Mouse (Mus musculus) embryonic facial prominence, embryonic 12.5 days (tissue): ENCODE measurements around the gene Snx11. TPM values are rescaled to one million over a fixed set of nuclear protein-coding genes. Genes with fewer than 3 reads are reported as not detected.

Experiments
- ATAC-seq: fragments of 200-750 bp; cut with Nextera tagmentation; 2 replicates; pipeline ENCODE4 v1.8.0; 2017; ENCODE audit not compliant: insufficient number of reproducible peaks, insufficient read depth, low FRiP score, low TSS enrichment
- H3K27ac ChIP-seq: fragments of 300-500 bp; sonication (generic); 2 replicates; pipeline ENCODE4 v1.5.1; 2016; ENCODE audit warnings: mild to moderate bottlenecking
- H3K27me3 ChIP-seq: fragments of 300-500 bp; sonication (generic); 2 replicates; pipeline ENCODE4 v1.6.1; 2016; ENCODE audit warnings: mild to moderate bottlenecking, moderate library complexity
- H3K36me3 ChIP-seq: fragments of 300-500 bp; sonication (generic); 2 replicates; pipeline ENCODE4 v1.6.1; 2016; ENCODE audit warnings: mild to moderate bottlenecking
- H3K4me1 ChIP-seq: fragments of 300-500 bp; sonication (generic); 2 replicates; pipeline ENCODE4 v1.6.1; 2016
- H3K4me2 ChIP-seq: fragments of 300-500 bp; sonication (generic); replicated peaks from 2 replicates; pipeline ENCODE4 v1.6.1; 2016; ENCODE audit warnings: mild to moderate bottlenecking, moderate library complexity
- H3K4me3 ChIP-seq: fragments of 300-500 bp; sonication (generic); 2 replicates; pipeline ENCODE4 v1.5.1; 2016; ENCODE audit warnings: mild to moderate bottlenecking
- H3K9ac ChIP-seq: fragments of 300-500 bp; sonication (generic); 2 replicates; pipeline ENCODE4 v1.6.1; 2016; ENCODE audit warnings: mild to moderate bottlenecking, moderate library complexity
- H3K9me3 ChIP-seq: fragments of 300-500 bp; sonication (generic); 2 replicates; pipeline ENCODE4 v1.6.1; 2016; ENCODE audit warnings: mild to moderate bottlenecking, moderate library complexity
- WGBS: fragments of 180-500 bp; shearing (Covaris S2); methylation state at CpG from one replicate; pipeline ENCODE4 v1.1.7; 2016; 5-methylcytosine and 5-hydroxymethylcytosine counted together
- polyA plus RNA-seq: library from polyadenylated mRNA; unstranded; fragments of >200 nt; fragmentation: Nextera tagmentation; extraction: Ambion mirVana; gene quantifications from 2 replicates; pipeline ENCODE4 v1.2.1, GENCODE M21; 2016

Gene Snx11
- polyA plus RNA-seq, 1 experiment from 2014 or later = 28.5 TPM

DNA sequence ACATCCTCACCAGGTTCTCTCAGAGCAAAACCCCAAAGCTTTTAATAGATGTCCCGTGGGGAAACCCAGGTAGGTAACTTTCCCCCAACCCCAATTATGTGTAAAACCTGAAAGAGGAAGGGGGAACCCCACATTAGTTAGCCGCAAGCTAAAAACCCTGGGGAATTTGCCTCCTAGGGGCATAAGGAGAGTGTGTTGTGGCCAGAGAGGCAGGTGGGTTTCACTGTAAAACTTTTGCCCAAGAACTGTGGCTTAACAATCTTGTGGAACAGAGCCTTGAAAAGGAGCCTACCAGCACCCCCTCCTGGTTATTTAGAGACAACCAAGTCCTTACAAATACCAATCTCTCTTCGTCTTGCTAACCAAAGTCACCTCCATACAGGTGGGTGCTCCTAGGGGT, 2.8 kb downstream of the Snx11 start:
- ATAC-seq = no peak
- no peak overlapping the region for H3K27ac ChIP-seq
- H3K9me3 ChIP-seq = no peaks in the 10 kb centered on the region
- 76% methylated on average over 3 of the region's 3 CpGs for WGBS
- H3K27me3 ChIP-seq = no peaks in the 10 kb centered on the region
- no peak overlapping the region for H3K4me2 ChIP-seq
- peaks cover 38% of the 10 kb centered on the region for H3K36me3 ChIP-seq
- no peak overlapping the region for H3K9ac ChIP-seq
- H3K4me1 ChIP-seq = peaks cover 8% of the 10 kb centered on the region
- no peak overlapping the region for H3K4me3 ChIP-seq

GRCm38 (mm10) chr11:96772413-96772812, 4.9 kb downstream of the Snx11 start:
- no peak overlapping the region for H3K27ac ChIP-seq
- peaks cover 8% of the 10 kb centered on the region for H3K4me1 ChIP-seq
- no peak overlapping the region for H3K9ac ChIP-seq
- H3K4me3 ChIP-seq = no peak overlapping the region
- H3K36me3 ChIP-seq = peaks cover 55% of the 10 kb centered on the region
- no peaks in the 10 kb centered on the region for H3K9me3 ChIP-seq
- no peaks in the 10 kb centered on the region for H3K27me3 ChIP-seq
- 89% methylated on average over 9 of the region's 9 CpGs for WGBS
- no peak for ATAC-seq
- no peak overlapping the region for H3K4me2 ChIP-seq

DNA sequence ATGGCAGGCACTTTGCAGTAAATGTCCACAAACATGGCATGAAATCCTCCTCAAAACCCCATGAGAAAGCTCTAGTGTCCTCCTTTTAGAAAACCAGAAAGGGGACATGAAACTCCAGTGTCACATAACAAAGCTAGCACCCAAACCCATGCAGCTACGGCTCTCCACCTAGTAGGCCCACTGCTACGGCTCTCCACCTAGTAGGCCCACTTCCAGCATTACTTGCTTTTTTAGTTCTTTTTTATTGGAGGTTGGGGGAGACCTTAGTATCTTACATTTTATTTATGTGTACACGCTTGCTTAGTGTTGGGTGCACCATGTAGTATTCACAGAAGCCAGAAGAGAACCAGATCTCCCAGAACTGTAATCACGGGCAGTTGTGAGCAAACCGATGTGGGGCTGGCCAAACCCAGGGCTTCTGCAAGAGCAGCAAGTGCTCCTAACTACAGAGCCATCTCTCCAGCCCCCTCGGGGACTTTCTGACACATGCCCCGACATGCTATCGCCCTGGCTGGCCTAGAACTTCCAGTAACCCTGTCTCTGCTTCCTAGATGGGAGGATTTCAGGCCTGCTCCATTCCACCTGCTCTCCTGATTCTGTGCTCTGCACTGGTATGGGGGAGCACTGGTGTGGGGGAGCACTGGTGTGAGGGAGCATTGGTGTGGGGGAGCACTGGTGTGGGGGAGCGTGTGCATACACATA, 5.9 kb downstream of the Snx11 start:
- no peaks in the 10 kb centered on the region for H3K9me3 ChIP-seq
- no peak overlapping the region for H3K4me3 ChIP-seq
- H3K4me2 ChIP-seq = no peak overlapping the region
- ATAC-seq = no peak
- no peak overlapping the region for H3K9ac ChIP-seq
- WGBS = 91% methylated on average over 9 of the region's 9 CpGs
- no peaks in the 10 kb centered on the region for H3K27me3 ChIP-seq
- H3K4me1 ChIP-seq = peaks cover 2% of the 10 kb centered on the region
- no peak overlapping the region for H3K27ac ChIP-seq
- H3K36me3 ChIP-seq = peaks cover 55% of the 10 kb centered on the region

- no peak overlapping the region for H3K4me3 ChIP-seq
- H3K4me2 ChIP-seq = no peak overlapping the region
- peak overlapping the region; percentile 19; the same call in 1 of the 2 replicates for H3K27ac ChIP-seq
- H3K27me3 ChIP-seq = no peaks in the 10 kb centered on the region
- H3K9me3 ChIP-seq = no peaks in the 10 kb centered on the region
- H3K4me1 ChIP-seq = peaks cover 6% of the 10 kb centered on the region
- H3K36me3 ChIP-seq = peaks cover 54% of the 10 kb centered on the region
- no peak for ATAC-seq
- H3K9ac ChIP-seq = no peak overlapping the region
- 58% methylated on average over 9 of the region's 9 CpGs for WGBS
Measured at GRCm38 (mm10) chr11:96768240-96768639, 9.1 kb downstream of the Snx11 start.

DNA sequence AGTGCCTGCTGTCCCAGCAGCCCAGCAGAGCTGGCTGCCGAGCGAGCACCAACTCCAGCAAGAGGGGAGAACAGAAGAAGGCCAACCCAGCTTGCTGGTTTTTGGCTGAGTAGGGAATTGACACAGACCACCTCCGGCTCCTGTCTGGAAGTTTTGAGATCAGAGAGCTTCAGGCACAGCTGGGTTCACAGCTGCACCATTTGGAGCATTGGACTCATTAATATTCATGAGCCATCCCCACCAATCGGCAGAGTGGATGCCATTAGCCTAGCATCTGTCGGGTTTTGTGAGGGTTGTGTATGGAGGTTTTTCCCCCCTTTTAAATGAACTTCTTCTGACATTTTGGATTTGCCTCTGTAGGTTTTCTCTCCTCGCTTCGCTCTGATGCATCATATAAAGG, 10.3 kb downstream of the Snx11 start:
- H3K4me3 ChIP-seq = no peak overlapping the region
- H3K27ac ChIP-seq = peak overlapping the region; percentile 50; the same call in 1 of the 2 replicates
- H3K9ac ChIP-seq = no peak overlapping the region
- no peak overlapping the region for H3K4me2 ChIP-seq
- H3K4me1 ChIP-seq = peaks cover 6% of the 10 kb centered on the region
- 52% methylated on average over 7 of the region's 7 CpGs for WGBS
- ATAC-seq = no peak
- H3K36me3 ChIP-seq = peaks cover 42% of the 10 kb centered on the region
- no peaks in the 10 kb centered on the region for H3K9me3 ChIP-seq
- H3K27me3 ChIP-seq = no peaks in the 10 kb centered on the region

DNA sequence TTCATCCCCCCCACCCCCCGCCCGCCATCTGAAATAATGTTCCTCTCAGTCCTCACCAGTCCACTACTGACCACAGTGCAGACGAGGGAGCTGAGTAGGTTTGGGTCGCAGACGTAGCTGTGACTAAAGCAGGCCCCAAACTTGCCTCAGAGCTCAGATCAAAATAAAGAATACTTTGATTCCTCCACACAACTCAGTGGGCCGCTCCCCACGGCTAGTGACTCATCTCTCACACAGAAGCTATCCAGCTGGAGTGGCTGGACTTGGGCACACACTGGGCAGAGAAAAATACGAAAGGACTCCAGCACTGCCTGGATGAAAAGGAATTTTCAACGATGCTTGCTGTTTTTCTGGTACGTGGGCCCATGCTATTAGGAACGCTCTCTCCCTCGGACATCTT, 10.8 kb downstream of the Snx11 start:
- Histone ChIP-seq H3K4me1 (peaks cover 6% of the 10 kb centered on the region), H3K9ac (no peak overlapping the region), H3K36me3 (peaks cover 37% of the 10 kb centered on the region), H3K27ac (peak overlapping the region; percentile 50; the same call in 1 of the 2 replicates), H3K4me2 (no peak overlapping the region), H3K9me3 (no peaks in the 10 kb centered on the region), H3K27me3 (no peaks in the 10 kb centered on the region), H3K4me3 (no peak overlapping the region)
- no peak for ATAC-seq
- 84% methylated on average over 12 of the region's 12 CpGs for WGBS

- no peak for ATAC-seq
- peaks cover 6% of the 10 kb centered on the region for H3K4me1 ChIP-seq
- WGBS = 70% methylated on average over 7 of the region's 7 CpGs
Measured at GRCm38 (mm10) chr11:96765645-96766044, 11.7 kb downstream of the Snx11 start.

GRCm38 (mm10) chr11:96764511-96765350, 12.6 kb downstream of the Snx11 start:
- ATAC-seq = no peak
- H3K27me3 ChIP-seq = no peaks in the 10 kb centered on the region
- peaks cover 19% of the 10 kb centered on the region for H3K36me3 ChIP-seq
- H3K4me2 ChIP-seq = peak overlapping the region; percentile 9; the same call in 1 of the 2 replicates
- H3K4me3 ChIP-seq = no peak overlapping the region
- H3K27ac ChIP-seq = 0 out of 2 replicates have a peak overlapping the region, but pooled peaks have one; percentile 14
- 26% methylated on average over 13 of the region's 13 CpGs for WGBS
- H3K9ac ChIP-seq = peak overlapping the region; percentile 25; the same call in 1 of the 2 replicates
- H3K9me3 ChIP-seq = no peaks in the 10 kb centered on the region
- H3K4me1 ChIP-seq = peaks cover 6% of the 10 kb centered on the region

More at GRCm38 (mm10) chr11:96765645-96766044, 11.7 kb downstream of the Snx11 start:
- H3K9me3 ChIP-seq = no peaks in the 10 kb centered on the region
- peaks cover 28% of the 10 kb centered on the region for H3K36me3 ChIP-seq
- no peak overlapping the region for H3K4me3 ChIP-seq
- no peak overlapping the region for H3K4me2 ChIP-seq
- H3K27ac ChIP-seq = no peak overlapping the region
- H3K27me3 ChIP-seq = no peaks in the 10 kb centered on the region
- H3K9ac ChIP-seq = no peak overlapping the region

GRCm38 (mm10) chr11:96762742-96763470, 14.5 kb downstream of the Snx11 start:
- Histone ChIP-seq H3K4me2 (no peak overlapping the region), H3K9ac (no peak overlapping the region), H3K9me3 (no peaks in the 10 kb centered on the region), H3K36me3 (peaks cover 3% of the 10 kb centered on the region; the same call in 1 of the 2 replicates), H3K27me3 (no peaks in the 10 kb centered on the region), H3K27ac (no peak overlapping the region), H3K4me3 (no peak overlapping the region), H3K4me1 (peaks cover 6% of the 10 kb centered on the region)
- no peak for ATAC-seq
- WGBS = 71% methylated on average over 15 of the region's 15 CpGs

DNA sequence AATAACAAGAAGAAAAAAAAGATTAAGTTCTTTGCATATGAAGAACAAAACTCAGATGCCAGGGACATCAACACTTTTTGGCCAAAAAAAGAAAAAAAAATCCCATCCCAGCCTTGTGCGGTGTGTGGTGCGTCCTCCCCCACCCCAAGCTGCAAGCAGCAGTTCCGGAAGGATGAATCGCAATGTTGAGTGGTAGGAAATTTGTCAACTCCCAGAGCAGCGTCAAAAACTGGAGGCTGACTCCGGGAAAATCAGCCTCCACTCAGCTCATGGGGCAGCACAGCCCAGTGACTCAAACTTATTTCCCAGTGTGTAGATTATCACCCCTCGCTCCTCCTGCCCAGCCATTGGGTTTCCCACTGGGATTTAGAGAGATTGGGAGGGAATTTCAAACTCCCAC, 15.4 kb downstream of the Snx11 start:
- no peaks in the 10 kb centered on the region for H3K9me3 ChIP-seq
- peaks cover 6% of the 10 kb centered on the region for H3K4me1 ChIP-seq
- H3K27me3 ChIP-seq = no peaks in the 10 kb centered on the region
- no peak for ATAC-seq
- H3K9ac ChIP-seq = no peak overlapping the region
- no peak overlapping the region for H3K27ac ChIP-seq
- no peak overlapping the region for H3K4me3 ChIP-seq
- H3K4me2 ChIP-seq = no peak overlapping the region
- H3K36me3 ChIP-seq = no peaks in the 10 kb centered on the region
- WGBS = 77% methylated on average over 7 of the region's 7 CpGs

DNA sequence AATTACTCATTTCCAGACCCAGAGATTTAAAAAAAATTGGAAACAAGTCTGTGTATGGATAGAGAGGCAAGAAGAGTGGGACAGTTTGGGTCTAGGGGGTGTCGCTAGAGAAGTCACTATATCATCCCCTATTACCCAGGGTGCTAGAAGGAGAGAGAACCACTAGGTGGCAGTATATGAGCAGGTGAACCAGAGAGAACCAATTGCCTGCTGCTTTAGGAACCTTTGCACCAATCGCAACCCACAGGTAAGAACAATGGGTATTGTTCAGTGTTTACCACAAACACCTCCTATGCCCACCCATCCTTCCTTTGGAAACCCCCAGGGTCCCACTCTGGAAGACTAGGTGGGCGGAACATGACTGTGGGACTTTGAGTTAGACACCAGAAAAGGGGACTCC, 17.3 kb downstream of the Snx11 start:
- Histone ChIP-seq H3K9me3 (peaks cover 1% of the 10 kb centered on the region; the same call in 1 of the 2 replicates), H3K4me1 (peaks cover 6% of the 10 kb centered on the region), H3K4me3 (no peak overlapping the region), H3K36me3 (no peaks in the 10 kb centered on the region), H3K27me3 (no peaks in the 10 kb centered on the region), H3K9ac (no peak overlapping the region), H3K4me2 (no peak overlapping the region), H3K27ac (no peak overlapping the region)
- no peak for ATAC-seq
- 45% methylated on average over 3 of the region's 3 CpGs for WGBS
